Mouse (Mus musculus) megakaryocyte, embryonic 14.5 days (primary cell): ENCODE data around the gene Gnai3. TPM values are rescaled to one million over a fixed set of nuclear protein-coding genes. Genes with fewer than 3 reads are reported as not detected.

Experiments
- H3K27me3 ChIP-seq: replicated peaks from 2 replicates; pipeline ENCODE3; 2012; ENCODE audit warnings: inconsistent platforms
- H3K36me3 ChIP-seq: replicated peaks from 2 replicates; pipeline ENCODE3; 2012; ENCODE audit warnings: low read length, inconsistent platforms, mixed read lengths
- H3K4me1 ChIP-seq: 2 replicates; pipeline ENCODE4 v1.6.1; 2012; ENCODE audit warnings: inconsistent platforms
- H3K4me3 ChIP-seq: replicated peaks from 2 replicates; pipeline ENCODE3; 2012; ENCODE audit warnings: moderate library complexity, mild to moderate bottlenecking, inconsistent platforms
- H3K9me3 ChIP-seq: 2 replicates; pipeline ENCODE4 v1.6.1; 2012; ENCODE audit warnings: inconsistent platforms
- FLI1 ChIP-seq: IDR thresholded peaks from 2 replicates; pipeline ENCODE4 v1.6.1; 2012; ENCODE audit warnings: low read length, inconsistent platforms, mixed read lengths
- GATA1 ChIP-seq: IDR thresholded peaks from 3 replicates; pipeline ENCODE4 v1.6.1; 2012; ENCODE audit warnings: mixed read lengths, low read length, inconsistent platforms, borderline replicate concordance
- polyA plus RNA-seq: library from polyadenylated mRNA; stranded (reverse); fragments of >175 nt; gene quantifications from 2 replicates; pipeline ENCODE4 v1.2.3, GENCODE M21; 2012; ENCODE audit warnings: low replicate concordance; ENCODE audit not compliant: insufficient read depth

The Gnai3 gene
- polyA plus RNA-seq, 1 experiment, result 4.0 TPM

GRCm38 (mm10) chr3:108112666-108113065 is 33.3 kb downstream of the Gnai3 start:
- no peak overlapping the region for H3K4me3 ChIP-seq
- H3K9me3 ChIP-seq, result no peaks in the 10 kb centered on the region
- peaks cover 96% of the 10 kb centered on the region for H3K36me3 ChIP-seq
- TF ChIP-seq GATA1 (no peak), FLI1 (no peak)
- H3K4me1 ChIP-seq, result peaks cover 9% of the 10 kb centered on the region
- no peaks in the 10 kb centered on the region for H3K27me3 ChIP-seq

GRCm38 (mm10) chr3:108112246-108112645 is 33.7 kb downstream of the Gnai3 start:
- H3K36me3 ChIP-seq, result peaks cover 96% of the 10 kb centered on the region
- peaks cover 6% of the 10 kb centered on the region for H3K4me1 ChIP-seq
- no peak overlapping the region for H3K4me3 ChIP-seq
- H3K9me3 ChIP-seq, result no peaks in the 10 kb centered on the region
- TF ChIP-seq GATA1 (no peak), FLI1 (no peak)
- no peaks in the 10 kb centered on the region for H3K27me3 ChIP-seq

- Histone ChIP-seq H3K9me3 (no peaks in the 10 kb centered on the region), H3K4me1 (0 out of 2 replicates have a peak, but pooled peaks cover 5% of the 10 kb centered on the region), H3K4me3 (no peak overlapping the region), H3K27me3 (no peaks in the 10 kb centered on the region), H3K36me3 (peaks cover 96% of the 10 kb centered on the region)
- TF ChIP-seq FLI1 (no peak), GATA1 (no peak)
Measured at GRCm38 (mm10) chr3:108111320-108111719, 34.6 kb downstream of the Gnai3 start.

GRCm38 (mm10) chr3:108105281-108105680 is 40.7 kb downstream of the Gnai3 start:
- H3K4me1 ChIP-seq, result peaks cover 25% of the 10 kb centered on the region

GRCm38 (mm10) chr3:108102075-108102474 is 43.9 kb downstream of the Gnai3 start:
- no peak for TF ChIP-seq FLI1
- no peak for TF ChIP-seq GATA1
- H3K27me3 ChIP-seq, result no peaks in the 10 kb centered on the region
- H3K36me3 ChIP-seq, result peaks cover 41% of the 10 kb centered on the region
- no peaks in the 10 kb centered on the region for H3K9me3 ChIP-seq
- H3K4me3 ChIP-seq, result no peak overlapping the region
- H3K4me1 ChIP-seq, result peaks cover 44% of the 10 kb centered on the region

More at GRCm38 (mm10) chr3:108105281-108105680, 40.7 kb downstream of the Gnai3 start:
- Histone ChIP-seq H3K27me3 (no peaks in the 10 kb centered on the region), H3K9me3 (no peaks in the 10 kb centered on the region), H3K36me3 (peaks cover 68% of the 10 kb centered on the region), H3K4me3 (no peak overlapping the region)
- no peak for TF ChIP-seq GATA1
- TF ChIP-seq FLI1, result no peak

GRCm38 (mm10) chr3:108101594-108101993 is 44.4 kb downstream of the Gnai3 start:
- Histone ChIP-seq H3K9me3 (no peaks in the 10 kb centered on the region), H3K4me1 (peaks cover 49% of the 10 kb centered on the region), H3K36me3 (peaks cover 36% of the 10 kb centered on the region), H3K27me3 (no peaks in the 10 kb centered on the region), H3K4me3 (no peak overlapping the region)
- TF ChIP-seq FLI1 (no peak), GATA1 (no peak)

GRCm38 (mm10) chr3:108098316-108098715 is 47.6 kb downstream of the Gnai3 start:
- no peak for TF ChIP-seq GATA1
- no peak for TF ChIP-seq FLI1
- H3K4me3 ChIP-seq, result no peak overlapping the region
- H3K9me3 ChIP-seq, result no peaks in the 10 kb centered on the region
- H3K36me3 ChIP-seq, result peaks cover 11% of the 10 kb centered on the region
- peaks cover 75% of the 10 kb centered on the region for H3K4me1 ChIP-seq
- H3K27me3 ChIP-seq, result no peaks in the 10 kb centered on the region

- Histone ChIP-seq H3K4me3 (no peak overlapping the region), H3K36me3 (peaks cover 10% of the 10 kb centered on the region), H3K9me3 (no peaks in the 10 kb centered on the region), H3K27me3 (no peaks in the 10 kb centered on the region), H3K4me1 (peaks cover 80% of the 10 kb centered on the region)
- TF ChIP-seq FLI1 (no peak), GATA1 (no peak)
Measured at GRCm38 (mm10) chr3:108097656-108098055, 48.3 kb downstream of the Gnai3 start.

- H3K4me1 ChIP-seq, result peaks cover 78% of the 10 kb centered on the region
- peaks cover 3% of the 10 kb centered on the region for H3K36me3 ChIP-seq
- no peak for TF ChIP-seq GATA1
- no peak for TF ChIP-seq FLI1
- peak overlapping the region; percentile 65 for H3K4me3 ChIP-seq
- no peaks in the 10 kb centered on the region for H3K9me3 ChIP-seq
- peaks cover 3% of the 10 kb centered on the region for H3K27me3 ChIP-seq
Measured at GRCm38 (mm10) chr3:108096726-108097125, 49.2 kb downstream of the Gnai3 start.

- H3K4me3 ChIP-seq, result peak overlapping the region; percentile 83
- peaks cover 3% of the 10 kb centered on the region for H3K36me3 ChIP-seq
- H3K9me3 ChIP-seq, result no peaks in the 10 kb centered on the region
- TF ChIP-seq GATA1 (no peak), FLI1 (no peak)
- peaks cover 73% of the 10 kb centered on the region for H3K4me1 ChIP-seq
- H3K27me3 ChIP-seq, result peaks cover 3% of the 10 kb centered on the region
Measured at GRCm38 (mm10) chr3:108096226-108096625, 49.7 kb downstream of the Gnai3 start.
